Mouse (Mus musculus) right cerebral cortex, adult 18-20 months (tissue): ENCODE results near the gene Ddo.

Experiments
- DNase-seq: peaks from one replicate; pipeline ENCODE4 v3.0.0; 2022; ENCODE audit warnings: mixed read lengths

The Ddo gene

DNA sequence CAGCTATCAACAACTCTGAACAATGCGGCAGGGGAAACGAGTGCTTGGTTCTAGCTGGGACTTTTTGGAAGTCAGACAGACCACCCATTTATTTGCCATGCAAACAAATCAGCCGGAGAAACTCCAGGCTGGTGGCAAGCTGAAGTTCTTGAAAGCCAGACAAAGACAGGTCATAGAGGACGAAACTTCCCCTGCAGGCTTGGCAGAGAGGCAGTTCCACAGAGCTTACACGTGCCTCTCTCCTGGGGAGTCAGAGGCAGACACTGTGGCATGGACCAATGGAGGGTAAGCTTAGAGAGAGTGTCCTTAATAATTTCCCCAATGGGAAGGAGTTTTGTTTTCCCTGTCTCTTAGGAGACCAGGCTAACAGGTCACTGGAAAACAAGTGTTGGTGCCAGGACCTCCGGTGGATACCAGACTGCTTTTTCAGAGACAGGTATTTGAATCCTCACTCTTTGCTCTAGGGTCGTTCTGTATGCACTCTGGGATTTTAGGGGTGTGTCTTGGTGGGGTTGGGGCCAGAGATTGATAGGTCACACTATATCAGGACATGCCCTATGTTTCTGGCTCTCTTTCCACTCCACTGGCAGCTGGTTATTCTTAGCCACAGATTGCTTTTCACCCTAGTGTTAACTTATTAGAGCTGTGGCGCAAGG, at the start of gene Ddo:
Gene Ddo (plus strand): TSS at position 356 of the 656 bp plus-strand sequence.
- no peak for DNase-seq

- no peak for DNase-seq
Observed at GRCm38 (mm10) chr10:40583584-40584255, 46.1 kb upstream of the Ddo start.

DNA sequence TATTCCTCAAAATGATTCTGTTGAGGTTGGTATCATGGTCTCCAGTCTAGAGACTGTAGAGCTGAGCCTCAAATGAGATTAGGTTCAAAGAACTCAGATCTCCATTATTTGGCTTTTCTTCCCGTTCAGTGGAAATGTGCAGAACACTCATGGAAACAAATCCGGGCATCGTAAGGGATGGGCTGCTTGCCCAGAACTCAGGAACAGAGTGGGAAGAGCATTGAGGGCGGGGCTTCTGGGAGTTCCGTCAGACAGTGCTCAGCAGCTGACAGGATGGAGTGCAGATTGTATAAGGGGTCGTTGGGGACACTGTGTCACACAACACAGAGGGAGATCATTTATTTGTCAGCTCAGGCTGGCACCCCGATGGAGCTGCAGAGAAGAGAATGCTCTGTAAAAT, 37.6 kb upstream of the Ddo start:
- peak; percentile 70 for DNase-seq

- DNase-seq, result peak; percentile 47
Observed at GRCm38 (mm10) chr10:40597177-40597576, 32.6 kb upstream of the Ddo start.

DNA sequence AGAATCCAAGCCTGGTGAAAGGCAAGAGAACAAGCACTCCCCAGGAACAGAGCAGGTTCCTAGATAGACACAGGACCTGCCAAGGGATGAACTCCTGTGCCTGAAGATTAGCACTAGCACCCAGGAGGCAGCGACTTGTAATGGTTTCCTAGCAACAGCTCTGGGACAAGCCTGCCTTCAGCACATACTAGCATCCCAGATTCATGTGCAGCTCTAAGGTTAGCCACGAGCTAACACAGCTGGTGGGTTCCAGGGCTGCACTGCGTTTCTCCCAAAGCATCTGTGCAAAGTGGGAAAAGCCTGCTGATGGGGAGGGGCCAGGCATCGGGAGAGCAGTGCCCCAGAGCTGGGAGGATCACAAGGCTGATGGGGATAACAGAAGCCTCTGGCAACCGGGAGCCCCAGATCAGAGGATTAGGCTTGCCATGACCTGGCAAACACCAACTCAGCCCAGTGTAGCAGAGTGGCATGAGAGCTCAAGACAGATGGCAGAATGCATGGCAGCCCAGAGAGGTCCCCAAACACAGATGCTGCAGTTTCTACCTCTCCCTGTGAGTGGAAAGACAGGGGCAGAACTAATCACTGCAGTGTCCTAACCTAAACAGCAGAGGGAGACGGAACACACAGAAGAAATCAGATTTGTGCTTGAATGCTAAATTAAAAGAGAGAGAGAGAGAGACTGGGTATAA, 25.0 kb upstream of the Ddo start:
- DNase-seq, result peak; percentile 40

DNA sequence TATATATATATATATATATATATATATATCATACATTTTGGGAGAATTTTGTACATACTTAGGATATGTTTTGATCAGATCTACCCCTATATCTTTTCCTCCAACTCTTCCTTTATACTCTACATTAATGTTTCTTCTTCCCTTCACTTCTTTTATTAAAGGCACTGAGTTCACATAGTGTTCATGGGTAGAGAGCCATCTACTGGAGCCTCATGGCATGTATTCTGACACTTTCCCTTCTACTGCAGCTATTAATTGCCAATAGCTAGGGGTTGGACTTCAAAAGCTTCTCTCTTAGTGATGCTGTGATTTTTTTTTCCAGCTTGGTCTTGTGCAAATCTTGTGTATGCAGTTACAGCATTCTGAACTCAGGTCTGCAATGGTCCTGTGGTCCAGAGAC, 11.8 kb upstream of the Ddo start:
- no peak for DNase-seq

DNA sequence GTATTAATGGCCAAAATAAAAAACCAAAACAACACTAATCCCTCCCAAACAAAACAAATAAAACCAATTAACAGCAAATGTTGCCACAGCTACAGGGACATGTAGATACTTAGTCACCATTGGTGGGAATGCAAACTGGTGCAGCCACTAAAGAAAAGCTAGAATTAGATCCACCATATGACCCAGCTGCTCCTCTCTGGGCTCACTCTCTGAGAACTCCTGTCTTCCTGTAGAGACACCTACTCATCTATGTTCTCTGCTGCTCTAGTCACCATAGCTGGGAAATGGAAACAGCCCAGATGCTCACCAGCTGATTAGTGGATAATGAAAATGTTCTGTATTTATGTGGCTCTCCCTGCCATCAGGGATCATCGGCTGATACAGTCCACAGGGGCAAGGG, 10.1 kb upstream of the Ddo start:
- no peak for DNase-seq

GRCm38 (mm10) chr10:40629140-40629539, 671 bp upstream of the Ddo start:
- DNase-seq, result no peak

- no peak for DNase-seq
Observed at GRCm38 (mm10) chr10:40630457-40630856, 646 bp downstream of the Ddo start.

- no peak for DNase-seq
Observed at GRCm38 (mm10) chr10:40630961-40631360, 1.1 kb downstream of the Ddo start.

DNA sequence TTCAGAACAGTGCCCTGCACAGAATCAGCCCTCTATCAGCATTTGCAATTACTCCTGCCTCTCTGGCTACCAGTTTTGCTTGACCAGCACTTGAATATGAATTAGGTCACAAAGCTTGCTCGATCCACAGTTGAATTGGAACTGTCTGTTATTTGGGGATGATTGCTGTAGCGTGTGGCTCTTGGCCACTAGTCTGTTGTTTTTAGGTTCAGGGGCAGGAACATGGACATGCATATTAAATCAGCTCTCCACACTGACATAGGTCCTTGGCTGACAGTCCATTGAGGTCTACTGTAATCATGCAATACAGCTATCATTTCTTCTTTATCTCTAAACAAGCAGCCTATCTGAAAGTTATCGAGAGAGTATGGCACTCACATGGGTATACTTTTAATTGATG, 2.3 kb downstream of the Ddo start:
- DNase-seq, result no peak

DNA sequence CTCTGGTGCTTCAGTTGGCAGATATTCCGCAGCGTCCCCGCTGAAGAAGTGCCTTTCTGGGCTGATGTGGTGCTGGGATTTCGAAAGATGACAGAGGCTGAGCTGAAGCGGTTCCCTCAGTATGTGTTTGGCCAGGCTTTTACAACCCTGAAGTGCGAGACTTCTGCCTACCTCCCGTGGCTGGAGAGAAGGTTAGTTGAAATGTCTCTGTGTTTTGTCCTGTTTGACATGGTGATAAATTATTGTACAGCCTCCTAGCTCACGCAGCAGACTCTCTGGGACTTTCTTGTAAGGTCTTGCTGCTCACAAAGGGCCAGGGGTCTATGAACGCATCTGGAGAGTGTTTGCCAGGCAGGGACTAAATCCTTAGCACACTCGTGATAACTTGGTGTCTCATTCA, 7.5 kb downstream of the Ddo start:
- DNase-seq, result no peak

DNA sequence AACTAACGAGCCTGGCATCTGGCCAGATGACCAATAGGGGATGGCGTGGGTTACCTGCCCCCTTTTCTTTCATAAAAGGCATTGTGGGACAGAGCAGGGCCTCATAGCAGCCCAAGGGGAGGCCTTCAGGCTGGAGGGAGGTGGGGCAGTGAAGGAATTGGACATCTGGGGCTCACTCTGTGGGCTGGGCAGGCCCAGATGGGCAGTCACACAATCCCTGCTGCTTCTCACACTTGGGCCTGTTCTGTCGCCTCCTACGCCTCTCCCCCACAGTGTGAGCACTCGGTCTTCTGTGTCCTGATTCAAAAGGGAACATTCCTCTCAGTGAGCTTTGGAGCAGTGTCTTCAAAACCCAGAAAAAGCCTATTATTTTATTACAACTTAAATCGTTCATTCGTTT, 8.5 kb downstream of the Ddo start:
- DNase-seq, result peak; percentile 91

GRCm38 (mm10) chr10:40638823-40639819, 9.3 kb downstream of the Ddo start:
- peak; percentile 75 for DNase-seq

- DNase-seq, result no peak
Observed at GRCm38 (mm10) chr10:40640406-40640805, 10.6 kb downstream of the Ddo start.

- no peak for DNase-seq
Observed at GRCm38 (mm10) chr10:40641901-40642300, 12.1 kb downstream of the Ddo start.

DNA sequence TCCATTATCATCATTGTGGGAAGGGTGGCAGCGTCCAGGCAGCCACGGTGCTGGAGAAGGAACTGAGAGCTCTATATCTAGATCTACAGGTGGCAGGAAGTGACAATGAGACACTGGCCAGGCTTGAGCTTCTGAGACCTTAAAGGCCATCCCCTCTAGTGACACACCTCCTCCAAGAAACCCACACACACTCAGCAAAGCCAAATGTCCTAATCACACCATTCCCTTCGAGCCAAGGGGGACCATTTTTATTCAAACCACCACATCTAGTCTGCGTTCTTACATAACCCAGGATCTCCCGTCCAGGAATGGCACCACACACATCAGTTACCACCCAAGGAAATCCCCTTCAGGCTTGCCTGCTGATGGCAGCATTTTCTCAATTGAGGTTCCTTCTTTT, 13.3 kb downstream of the Ddo start:
- no peak for DNase-seq

- DNase-seq, result no peak
Observed at GRCm38 (mm10) chr10:40644456-40644855, 14.6 kb downstream of the Ddo start.

GRCm38 (mm10) chr10:40645346-40645745, 15.5 kb downstream of the Ddo start:
- DNase-seq, result no peak

DNA sequence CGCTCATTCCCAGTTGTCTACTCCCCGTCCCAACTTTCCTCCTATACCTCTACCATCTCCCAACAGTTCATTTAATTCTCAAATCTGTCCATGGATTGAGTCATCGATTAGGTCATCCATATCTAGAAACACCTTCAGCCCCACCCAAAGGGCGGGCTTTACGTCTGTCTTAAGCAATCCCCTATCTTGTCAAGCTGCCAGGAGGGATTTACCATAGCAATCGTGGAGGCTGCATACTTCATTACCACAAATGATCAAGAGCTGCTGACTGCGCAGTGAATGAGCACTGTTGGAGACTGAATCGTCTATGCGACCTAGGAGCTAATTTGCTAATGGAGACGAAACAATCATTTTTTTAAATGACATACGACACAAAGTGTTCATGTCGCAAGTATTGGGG, 19.0 kb downstream of the Ddo start:
- DNase-seq, result no peak

DNA sequence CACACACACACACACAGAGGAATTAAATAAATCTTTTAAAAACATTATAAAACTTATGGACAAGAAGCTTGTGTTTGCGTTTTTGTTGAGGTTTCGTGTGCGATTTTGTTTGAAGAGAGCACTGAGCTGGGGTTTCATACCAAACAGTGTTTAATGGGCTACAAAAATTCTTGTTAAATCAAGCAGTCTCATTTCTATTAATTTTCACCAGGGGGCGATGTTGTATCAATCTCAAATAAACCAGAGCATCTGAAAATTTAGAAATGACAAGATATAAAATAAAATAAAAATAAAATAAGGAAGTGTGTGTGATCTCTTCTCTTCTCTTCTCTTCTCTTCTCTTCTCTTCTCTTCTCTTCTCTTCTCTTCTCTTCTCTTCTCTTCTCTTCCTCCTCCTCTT, 19.8 kb downstream of the Ddo start:
- no peak for DNase-seq

DNA sequence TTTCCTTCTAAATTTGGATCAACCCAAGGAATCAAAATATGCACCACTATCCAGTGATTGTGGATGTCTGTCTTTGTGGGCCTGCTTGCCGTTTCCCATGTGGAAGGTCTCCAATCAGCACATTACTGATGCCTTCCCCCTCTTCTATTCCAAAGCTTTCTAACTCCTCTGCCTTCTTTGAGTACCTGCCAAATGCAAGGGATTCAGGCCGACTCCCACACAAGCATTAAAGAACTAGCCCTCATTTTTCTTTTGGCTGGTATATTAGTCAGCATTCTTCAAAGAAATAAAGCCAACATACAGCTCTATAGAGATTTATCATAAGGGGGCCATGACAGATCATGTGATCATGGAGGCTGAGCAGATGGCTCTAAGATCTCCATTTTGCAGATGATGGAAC, 21.9 kb downstream of the Ddo start:
- DNase-seq, result peak; percentile 46

- DNase-seq, result no peak
Observed at GRCm38 (mm10) chr10:40665270-40665669, 35.5 kb downstream of the Ddo start.
